Mouse (Mus musculus) ES-E14 (cell line): ENCODE results near the gene Mprip. TPM values are rescaled to one million over a fixed set of nuclear protein-coding genes. Genes with fewer than 3 reads are reported as not detected.
A peak's percentile ranks its signal among the peaks of the same experiment; 100 is the strongest.
"Not testable (repeated sequence)": the region's sequence is repeated elsewhere in the genome, so short reads cannot be mapped to it uniquely, and the experiment has no call there.

ENCODE experiments used
- DNase-seq: peaks from one replicate; pipeline ENCODE4 v3.0.0-alpha.2; 2013; ENCODE audit warnings: low read depth, low spot score
- H3K27ac ChIP-seq: 2 replicates; pipeline ENCODE4 v1.5.1; 2012; ENCODE audit warnings: low read depth, mild to moderate bottlenecking, low read length, moderate library complexity, mixed read lengths; ENCODE audit not compliant: poor library complexity, insufficient read depth, severe bottlenecking
- H3K36me3 ChIP-seq: 2 replicates; pipeline ENCODE4 v1.6.1; 2012; ENCODE audit warnings: mild to moderate bottlenecking, low read length, moderate library complexity, mixed read lengths; ENCODE audit not compliant: control insufficient read depth, poor library complexity, insufficient read depth, severe bottlenecking
- H3K4me1 ChIP-seq, 2 experiments: fragments of 150-350 bp in 1 of 2; sonication (generic) in 1 of 2; 2 replicates each; pipeline ENCODE4 v1.6.1; 2012; ENCODE audit warnings: low read length in 2 of 2, mild to moderate bottlenecking in 1 of 2, mixed read lengths in 1 of 2; ENCODE audit not compliant: control insufficient read depth in 2 of 2, insufficient read depth in 2 of 2, poor library complexity in 1 of 2
- H3K4me3 ChIP-seq, 2 experiments: fragments of 150-350 bp in 1 of 2; sonication (generic) in 1 of 2; 2 replicates each; pipeline ENCODE4 v1.5.1; 2012; ENCODE audit warnings: low read length in 2 of 2, low read depth in 1 of 2, mild to moderate bottlenecking in 1 of 2, mixed read lengths in 1 of 2; ENCODE audit not compliant: insufficient read depth in 1 of 2, poor library complexity in 1 of 2, severe bottlenecking in 1 of 2
- H3K9ac ChIP-seq: 2 replicates; pipeline ENCODE4 v1.6.1; 2012; ENCODE audit warnings: low read depth, mild to moderate bottlenecking, low read length, mixed read lengths; ENCODE audit not compliant: poor library complexity, insufficient read depth, severe bottlenecking
- H3K9me3 ChIP-seq: fragments of 150-350 bp; sonication (generic); 2 replicates; pipeline ENCODE4 v1.6.1; 2012; ENCODE audit warnings: low read depth, mild to moderate bottlenecking, low read length; ENCODE audit not compliant: control insufficient read depth, insufficient read depth
- CHD2 ChIP-seq: IDR thresholded peaks from 2 replicates; pipeline ENCODE4 v1.6.1; 2014; ENCODE audit warnings: mild to moderate bottlenecking, low read depth, low read length, inconsistent platforms
- HCFC1 ChIP-seq: IDR thresholded peaks from 2 replicates; pipeline ENCODE4 v1.6.1; 2012; ENCODE audit warnings: low read length, inconsistent platforms, borderline replicate concordance; ENCODE audit not compliant: insufficient read depth
- MAFK ChIP-seq: IDR thresholded peaks from 2 replicates; pipeline ENCODE4 v1.6.1; 2014; ENCODE audit warnings: mild to moderate bottlenecking, low read depth, low read length, inconsistent platforms; ENCODE audit not compliant: insufficient read depth
- ZC3H11A ChIP-seq: IDR thresholded peaks from 2 replicates; pipeline ENCODE4 v1.6.1; 2012; ENCODE audit warnings: low read depth, mild to moderate bottlenecking, inconsistent platforms, low read length, borderline replicate concordance
- ZNF384 ChIP-seq: IDR thresholded peaks from 2 replicates; pipeline ENCODE4 v1.6.1; 2012; ENCODE audit warnings: low read depth, low read length, inconsistent platforms
- in situ Hi-C, 2 experiments: fragments of 600-800 bp; cut with MboI; formaldehyde crosslinking; loops; one replicate each; pipeline ENCODE4 v1.15.1; 2025; ENCODE audit warnings: low sequenced_read_pairs in 2 of 2, inconsistent platforms in 1 of 2; ENCODE audit not compliant: unreplicated experiment in 2 of 2
- total RNA-seq: library from RNA; depleted of rRNA; stranded (reverse); fragments of 300-350 nt; gene quantifications from 2 replicates; pipeline ENCODE4 v1.2.3, GENCODE M21; 2012; rRNA removed

The Mprip gene
- total RNA-seq = 112 and 138 TPM in 2 replicates

- no peaks in the 10 kb centered on the region for H3K9me3 ChIP-seq
- in situ Hi-C loops = no loop called here
- DNase-seq = no peak
- H3K9ac ChIP-seq = peak within 1 kb of the TSS; percentile 64; the same call in 1 of the 2 replicates
- no peak within 1 kb of the TSS for H3K27ac ChIP-seq
- no peaks in the 10 kb centered on the region for H3K36me3 ChIP-seq
- no peak for TF ChIP-seq MAFK
- peak within 1 kb of the TSS; percentile 67 to 74 for H3K4me3 ChIP-seq
- H3K4me1 ChIP-seq = peaks cover 2 to 9% of the 10 kb centered on the region in 2 experiments; a peak in 3 of 4 replicates
These were observed at the start of gene Mprip for GRCm38 (mm10) chr11:59661005-59661404. Gene Mprip, plus strand, starts transcription at chr11:59661305.

DNA sequence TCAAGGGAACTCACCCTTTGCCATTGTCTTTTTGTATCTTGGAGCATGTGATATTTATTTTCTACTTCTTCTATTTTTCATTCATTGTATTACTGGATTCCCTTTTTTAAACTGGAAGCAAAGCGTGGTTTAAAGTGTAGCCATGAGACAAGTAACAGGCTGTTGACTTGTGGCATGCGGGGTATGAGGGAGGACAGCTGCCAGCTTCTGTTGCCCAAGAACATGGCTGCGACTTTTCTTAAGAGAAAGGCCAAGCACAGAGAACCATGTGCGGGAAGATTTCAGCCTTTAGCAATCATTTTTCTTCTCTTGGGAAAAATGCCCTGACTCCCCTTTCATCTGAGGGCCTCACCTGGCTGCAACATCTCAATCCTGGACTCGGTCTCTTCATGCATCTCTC is 49.5 kb upstream of the Mprip start:
- DNase-seq = no peak
- H3K4me1 ChIP-seq = no peaks in the 10 kb centered on the region
- no peak overlapping the region for H3K27ac ChIP-seq
- no peak for TF ChIP-seq HCFC1
- no peak for TF ChIP-seq CHD2
- no peak for TF ChIP-seq ZNF384
- no peak for TF ChIP-seq MAFK
- in situ Hi-C loops = no loop called here
- no peaks in the 10 kb centered on the region for H3K9me3 ChIP-seq
- H3K4me3 ChIP-seq = no peak overlapping the region
- H3K36me3 ChIP-seq = no peaks in the 10 kb centered on the region
- no peak overlapping the region for H3K9ac ChIP-seq

- TF ChIP-seq ZNF384 (no peak), ZC3H11A (peak; percentile 51; the same call in 1 of the 2 replicates), MAFK (no peak), CHD2 (no peak), HCFC1 (no peak)
- in situ Hi-C loops = no loop called here
- Histone ChIP-seq H3K4me3 (no peak overlapping the region), H3K9me3 (no peaks in the 10 kb centered on the region), H3K9ac (no peak overlapping the region), H3K27ac (no peak overlapping the region), H3K4me1 (no peaks in the 10 kb centered on the region), H3K36me3 (no peaks in the 10 kb centered on the region)
- DNase-seq = no peak
These were observed 47.0 kb upstream of the Mprip start for GRCm38 (mm10) chr11:59614120-59614519.

GRCm38 (mm10) chr11:59616986-59617385 is 44.1 kb upstream of the Mprip start:
- not testable (repeated sequence) for H3K4me1 ChIP-seq

DNA sequence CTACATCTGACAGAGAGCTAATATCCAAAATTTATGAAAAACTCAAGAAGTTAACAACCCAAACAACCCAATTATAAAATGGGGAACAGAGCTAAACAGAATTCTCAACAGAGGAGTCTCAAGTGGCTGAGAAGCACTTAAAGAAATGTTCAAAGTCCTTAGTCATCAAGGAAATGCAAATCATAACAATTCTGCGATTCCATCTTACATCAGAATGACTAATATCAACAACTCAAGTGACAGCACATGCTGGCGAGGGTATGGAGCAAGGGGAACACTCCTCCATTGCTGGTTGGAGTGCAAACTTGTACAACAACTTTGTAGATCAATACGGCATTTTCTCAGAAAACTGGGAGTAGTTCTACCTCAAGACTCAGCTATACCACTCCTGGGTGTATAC is 38.9 kb upstream of the Mprip start:
- no peaks in the 10 kb centered on the region for H3K4me1 ChIP-seq
- DNase-seq = no peak
- H3K4me3 ChIP-seq = no peak overlapping the region
- in situ Hi-C loops = no loop called here
- no peaks in the 10 kb centered on the region for H3K9me3 ChIP-seq
- H3K27ac ChIP-seq = no peak overlapping the region
- H3K36me3 ChIP-seq = no peaks in the 10 kb centered on the region
- TF ChIP-seq ZNF384 (no peak), MAFK (no peak), CHD2 (no peak), ZC3H11A (no peak), HCFC1 (no peak)
- H3K9ac ChIP-seq = no peak overlapping the region

More at GRCm38 (mm10) chr11:59616986-59617385, 44.1 kb upstream of the Mprip start:
- H3K9me3 ChIP-seq, in situ Hi-C loops, H3K36me3 ChIP-seq, H3K9ac ChIP-seq, H3K27ac ChIP-seq, H3K4me3 ChIP-seq, DNase-seq: not testable (repeated sequence)
